Mouse (Mus musculus) gonadal fat pad, adult 2 months (tissue): Measurements from ENCODE around the gene Rsph3b. TPM values are rescaled to one million over a fixed set of nuclear protein-coding genes. Genes with fewer than 3 reads are reported as not detected.
"Not testable (repeated sequence)": the region's sequence is repeated elsewhere in the genome, so short reads cannot be mapped to it uniquely, and the experiment has no call there.

Experiments
- DNase-seq: peaks from one replicate; pipeline ENCODE4 v3.0.0-alpha.2; 2012; ENCODE audit warnings: low read depth
- polyA plus RNA-seq: library from polyadenylated mRNA; depleted of rRNA; stranded (reverse); fragments of >200 nt; gene quantifications from 2 replicates; pipeline ENCODE4 v1.2.3, GENCODE M21; 2012; rRNA removed

Gene Rsph3b
- polyA plus RNA-seq: 39.4 and 53.9 TPM in 2 replicates

- not testable (repeated sequence) for DNase-seq
These were observed at the start of gene Rsph3b for GRCm38 (mm10) chr17:6947984-6948768. Gene Rsph3b (minus strand): TSS chr17:6948682.

GRCm38 (mm10) chr17:6997778-6998490 lies 49.5 kb upstream of the Rsph3b start:
- not testable (repeated sequence) for DNase-seq

GRCm38 (mm10) chr17:6996826-6997225 lies 48.3 kb upstream of the Rsph3b start:
- DNase-seq: not testable (repeated sequence)

- not testable (repeated sequence) for DNase-seq
These were observed 47.0 kb upstream of the Rsph3b start for GRCm38 (mm10) chr17:6995504-6995903.

GRCm38 (mm10) chr17:6986118-6986517 lies 37.6 kb upstream of the Rsph3b start:
- DNase-seq: not testable (repeated sequence)

- DNase-seq: not testable (repeated sequence)
These were observed 31.7 kb upstream of the Rsph3b start for GRCm38 (mm10) chr17:6980144-6980543.

- DNase-seq: not testable (repeated sequence)
These were observed 30.9 kb upstream of the Rsph3b start for GRCm38 (mm10) chr17:6979380-6979779.

GRCm38 (mm10) chr17:6978287-6979248 lies 30.1 kb upstream of the Rsph3b start, which contains the start of gene Gm49721:
Gene Gm49721 (plus strand): TSS chr17:6978904.
- not testable (repeated sequence) for DNase-seq

GRCm38 (mm10) chr17:6974985-6975384 lies 26.5 kb upstream of the Rsph3b start:
- not testable (repeated sequence) for DNase-seq

- DNase-seq: not testable (repeated sequence)
These were observed 24.4 kb upstream of the Rsph3b start for GRCm38 (mm10) chr17:6972836-6973396.

GRCm38 (mm10) chr17:6971238-6971637 lies 22.8 kb upstream of the Rsph3b start:
- not testable (repeated sequence) for DNase-seq

- DNase-seq: not testable (repeated sequence)
These were observed 21.9 kb upstream of the Rsph3b start, which contains the start of gene Rnaset2b for GRCm38 (mm10) chr17:6970334-6970733. Gene Rnaset2b (plus strand): TSS chr17:6970634.

- DNase-seq: not testable (repeated sequence)
These were observed 19.2 kb upstream of the Rsph3b start for GRCm38 (mm10) chr17:6967673-6968072.

GRCm38 (mm10) chr17:6965364-6965763 lies 16.9 kb upstream of the Rsph3b start:
- not testable (repeated sequence) for DNase-seq

GRCm38 (mm10) chr17:6962936-6963335 lies 14.5 kb upstream of the Rsph3b start:
- DNase-seq: not testable (repeated sequence)

GRCm38 (mm10) chr17:6962339-6962738 lies 13.9 kb upstream of the Rsph3b start:
- not testable (repeated sequence) for DNase-seq

- DNase-seq: not testable (repeated sequence)
These were observed 12.9 kb upstream of the Rsph3b start for GRCm38 (mm10) chr17:6961181-6962000.

- DNase-seq: not testable (repeated sequence)
These were observed 12.3 kb upstream of the Rsph3b start, which contains the start of gene Tagap1 for GRCm38 (mm10) chr17:6960776-6961175. Gene Tagap1 (minus strand): TSS chr17:6961156.

GRCm38 (mm10) chr17:6960349-6960748 lies 11.9 kb upstream of the Rsph3b start:
- not testable (repeated sequence) for DNase-seq
